Mouse (Mus musculus) left cerebral cortex, postnatal 4 days (tissue): Measurements from ENCODE around the gene Gm5475. TPM values are rescaled to one million over a fixed set of nuclear protein-coding genes. Genes with fewer than 3 reads are reported as not detected.

Source experiments
- DNase-seq: peaks from one replicate; pipeline ENCODE4 v3.0.0-alpha.2; 2022
- intact Hi-C: fragments of 180-260 bp; cut with DNase I; formaldehyde crosslinking; loops from one replicate; pipeline ENCODE4 v1.15.1; 2025
- total RNA-seq, 2 experiments: library from RNA; stranded (reverse); gene quantifications; 2 replicates each; pipeline ENCODE4 v1.2.3; 2021

Gm5475 gene
- total RNA-seq, 2 experiments from 2014 or later: not detected

DNA sequence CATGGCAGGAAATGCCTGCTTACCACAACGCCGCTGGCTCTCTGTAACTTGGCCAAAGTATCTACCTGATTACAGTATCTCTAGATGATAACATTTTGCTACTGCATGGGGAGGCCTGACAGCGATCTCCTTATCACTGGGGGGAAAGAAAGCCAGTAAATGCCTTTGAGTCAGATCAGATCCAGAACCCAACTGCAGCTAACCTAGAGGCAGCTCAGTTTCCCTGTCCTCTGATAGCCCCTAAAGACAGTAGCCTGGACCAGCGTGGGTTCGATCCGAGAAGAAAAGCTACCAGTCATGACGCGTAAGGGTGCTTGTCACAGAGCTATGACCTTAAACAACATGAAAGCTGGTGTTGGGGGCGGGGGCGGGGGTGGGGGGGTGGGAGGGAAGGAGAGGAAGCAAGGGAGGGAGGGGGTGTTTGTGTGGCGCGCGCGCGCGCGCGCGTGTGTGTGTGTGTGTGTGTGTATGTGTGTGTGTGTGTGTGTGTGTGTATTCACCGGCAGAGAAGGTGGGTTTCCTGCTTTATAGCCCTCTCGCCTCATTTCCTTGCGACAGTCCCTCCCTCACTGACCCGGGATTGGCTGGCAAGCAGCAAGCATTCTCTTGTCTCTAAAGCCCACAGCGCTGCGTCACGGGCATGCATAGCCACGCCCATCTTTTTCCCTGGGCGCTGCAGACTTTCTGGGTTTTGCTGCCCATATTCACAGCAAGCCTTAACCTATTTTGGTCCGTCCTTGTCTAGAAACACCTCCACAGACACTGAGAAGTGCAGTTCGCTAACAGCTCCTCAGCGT lies 21.4 kb downstream of the Gm5475 start:
- intact Hi-C loops: no loop called here
- DNase-seq: peak; percentile 88

DNA sequence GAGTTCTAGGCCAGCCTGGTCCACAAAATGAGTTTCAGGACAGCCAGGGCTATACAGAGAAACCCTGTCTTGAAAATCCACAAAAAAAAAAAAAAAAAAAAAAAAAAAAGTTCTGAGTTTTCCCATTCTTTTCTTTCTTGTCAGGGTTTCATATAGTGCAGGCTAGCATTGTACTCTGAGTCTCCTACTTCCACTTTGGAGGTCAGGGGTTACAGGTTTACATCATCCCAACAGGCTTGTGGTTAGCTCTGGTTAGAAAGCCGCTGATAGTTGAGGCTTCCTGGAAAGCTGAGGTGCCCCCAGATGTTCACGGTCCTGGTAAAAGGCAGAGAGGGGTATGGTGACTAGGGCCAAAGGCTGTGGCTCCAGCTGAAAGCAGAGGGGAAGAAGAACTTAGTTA lies 24.9 kb downstream of the Gm5475 start:
- intact Hi-C loops: no loop called here
- no peak for DNase-seq

DNA sequence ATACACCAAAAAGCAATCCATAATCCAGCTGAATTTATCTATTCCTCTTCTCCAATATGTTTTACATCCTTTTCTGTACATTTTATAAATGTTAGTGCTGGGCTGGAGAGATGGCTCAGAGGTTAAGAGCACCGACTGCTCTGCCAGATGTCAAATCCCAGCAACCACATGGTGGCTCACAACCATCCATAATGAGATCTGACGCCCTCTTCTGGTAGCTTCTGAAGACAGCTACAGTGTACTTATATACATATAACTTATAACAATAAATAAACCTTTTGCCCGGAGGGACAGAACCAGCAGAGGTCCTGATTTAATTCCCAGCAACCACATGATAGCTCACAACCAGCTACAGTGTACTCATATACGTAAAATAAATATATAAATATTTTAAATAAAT lies 26.6 kb downstream of the Gm5475 start:
- DNase-seq: no peak
- intact Hi-C loops: no loop called here

DNA sequence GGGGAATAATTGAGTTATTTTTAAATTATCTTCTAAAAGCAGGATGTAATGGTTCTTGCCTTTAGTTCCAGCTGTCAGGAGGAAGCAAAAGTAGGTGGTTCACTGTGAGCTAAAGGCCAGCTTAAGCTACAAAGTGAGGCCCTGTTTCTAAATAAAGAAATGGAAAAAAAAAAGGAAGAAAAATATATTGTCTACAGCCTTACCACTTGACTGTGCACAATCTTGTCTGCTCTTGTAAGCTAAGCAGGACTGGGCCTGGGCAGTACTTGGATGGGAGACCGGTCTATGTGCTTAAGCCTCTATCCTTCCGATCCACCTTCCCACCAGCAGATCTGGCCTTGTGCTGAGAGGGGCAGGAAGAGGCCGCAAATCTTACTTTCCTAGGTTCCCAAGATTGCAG lies 27.5 kb downstream of the Gm5475 start:
- DNase-seq: no peak
- intact Hi-C loops: no loop called here

DNA sequence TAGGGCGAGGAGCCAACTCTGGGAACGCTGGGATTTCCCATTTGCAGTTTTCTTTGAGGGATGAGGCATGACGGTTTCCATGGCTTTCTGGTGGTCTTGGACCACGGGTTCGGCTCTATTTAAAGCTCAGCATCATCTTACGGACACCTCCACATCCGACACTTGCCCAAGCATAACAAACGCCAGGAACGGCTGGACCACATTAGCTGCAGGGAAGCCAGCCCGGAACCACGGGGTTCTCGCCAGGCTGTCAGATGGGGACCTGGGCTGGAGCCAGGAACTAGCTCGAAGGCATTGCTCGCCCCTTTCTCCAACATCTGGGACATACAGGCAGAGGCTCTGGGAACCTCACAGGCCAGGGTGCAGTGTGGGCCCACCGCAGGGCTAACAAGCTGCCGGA lies 29.3 kb downstream of the Gm5475 start:
- DNase-seq: peak; percentile 84
- intact Hi-C loops: no loop called here

DNA sequence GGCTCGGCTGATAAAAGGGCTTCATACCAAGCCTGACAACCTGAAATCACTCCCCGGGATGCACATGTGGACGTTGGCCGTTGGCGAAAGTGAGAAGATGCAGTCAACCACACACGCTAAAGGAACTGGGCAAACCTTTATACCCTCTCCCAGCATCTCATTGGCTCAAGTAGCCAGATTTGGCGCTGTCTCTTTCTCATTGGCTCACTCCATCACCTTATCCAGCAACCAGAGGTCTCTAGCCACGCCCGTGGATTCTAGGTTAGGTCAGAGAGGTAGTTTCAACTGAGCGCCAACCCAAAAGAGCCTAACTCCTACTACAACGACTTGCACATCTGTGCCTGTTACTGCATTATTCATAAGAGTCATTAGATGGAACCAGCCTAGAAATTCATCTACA lies 30.5 kb downstream of the Gm5475 start:
- intact Hi-C loops: no loop called here
- DNase-seq: no peak

DNA sequence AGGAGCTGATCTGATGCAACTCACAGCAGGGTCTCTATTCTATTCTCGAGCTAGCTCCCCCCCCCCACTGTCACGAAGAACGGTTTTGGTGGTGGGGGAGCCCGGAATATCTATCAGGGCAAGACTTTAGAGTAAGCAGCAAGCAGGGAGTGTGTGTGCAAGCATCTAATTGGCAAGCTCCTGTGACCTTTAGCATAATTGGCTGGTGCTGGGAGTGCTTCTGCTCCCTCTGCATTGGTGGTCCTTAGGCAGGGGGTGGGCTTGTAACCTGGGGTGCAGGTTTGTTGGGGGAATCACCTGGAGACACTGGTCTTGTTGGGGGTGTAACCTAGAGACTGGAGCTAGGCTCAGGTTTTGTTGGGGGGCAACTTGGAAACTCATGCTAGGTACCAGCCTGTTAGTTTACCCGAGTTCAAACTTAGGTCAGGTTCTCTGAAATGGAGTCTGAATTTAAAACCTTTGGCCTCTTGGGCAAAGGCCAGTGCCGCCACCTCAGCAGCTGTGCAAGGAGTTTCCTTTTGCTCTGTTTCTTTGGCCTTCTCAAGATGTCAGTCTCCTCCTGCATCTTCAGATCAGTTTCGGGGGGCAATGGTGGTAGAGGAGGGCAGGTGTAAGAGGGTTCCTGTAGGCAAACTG lies 34.5 kb downstream of the Gm5475 start:
- intact Hi-C loops: loop anchor here (5.0 kb wide), 1 partner anchor 194 kb away; no protein-coding TSS in a partner anchor

DNA sequence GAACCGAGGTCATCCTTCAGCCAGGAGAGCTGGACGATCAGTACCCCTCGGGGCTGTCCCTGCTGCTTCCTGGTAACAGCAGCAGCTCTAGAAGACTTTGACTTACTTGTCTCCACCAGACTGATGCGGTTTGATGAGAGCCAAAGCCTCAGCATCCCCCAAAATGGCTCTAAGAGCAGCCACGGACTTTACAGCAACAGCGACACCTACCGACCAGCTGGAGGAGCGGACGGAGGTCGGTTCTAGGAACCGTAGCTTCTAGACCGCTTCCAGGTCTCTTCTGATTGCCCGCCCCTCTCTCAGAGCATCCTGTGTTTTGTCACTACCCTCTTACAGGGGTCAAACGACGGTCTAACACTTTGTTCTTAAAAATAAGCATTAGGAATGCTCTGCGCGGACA lies 35.4 kb downstream of the Gm5475 start:
- peak; percentile 79 for DNase-seq

More for the DNA sequence above, 34.5 kb downstream of the Gm5475 start:
- no peak for DNase-seq

DNA sequence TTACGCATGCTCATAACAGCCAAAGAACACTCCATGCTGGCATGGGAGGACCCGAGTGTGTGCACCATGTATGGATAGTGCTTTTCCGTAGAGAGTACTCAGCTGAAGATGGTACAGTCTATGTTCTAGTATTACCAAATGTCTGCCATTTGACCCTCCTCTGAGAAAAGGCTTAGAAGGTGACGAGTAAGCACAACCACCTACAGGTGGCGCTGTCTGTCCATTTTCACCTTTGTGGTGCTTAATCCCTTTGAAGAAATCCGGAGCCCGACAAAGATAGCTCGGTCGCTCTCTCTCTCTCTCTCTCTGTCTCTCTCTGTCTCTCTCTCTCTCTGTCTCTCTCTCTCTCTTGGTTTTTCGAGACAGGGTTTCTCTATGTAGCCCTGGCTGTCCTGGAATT lies 36.1 kb downstream of the Gm5475 start:
- DNase-seq: peak; percentile 69
- intact Hi-C loops: loop anchor here (5.0 kb wide), 1 partner anchor 196 kb away; no protein-coding TSS in a partner anchor

More for the DNA sequence above, 35.4 kb downstream of the Gm5475 start:
- intact Hi-C loops: loop anchor here (5.0 kb wide), 1 partner anchor 195 kb away; no protein-coding TSS in a partner anchor

DNA sequence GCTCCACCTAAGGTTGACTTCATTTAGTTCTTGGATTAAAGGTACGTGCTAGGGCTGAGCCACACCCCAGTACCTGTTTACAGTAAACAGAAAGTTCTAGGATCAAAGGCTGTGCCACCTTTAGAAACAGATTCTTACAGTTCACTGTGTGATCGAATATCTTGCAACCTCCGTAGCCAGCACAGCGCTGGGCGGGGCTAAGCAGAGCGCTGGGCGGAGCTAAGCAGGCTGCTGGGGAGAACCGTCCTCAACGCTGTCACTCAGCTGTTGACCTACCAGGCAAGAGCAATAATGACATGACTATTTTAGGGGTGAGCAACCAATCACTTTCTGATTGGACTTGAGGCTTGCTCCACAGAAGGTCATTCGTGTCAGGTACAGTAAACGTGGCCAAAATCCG lies 39.0 kb downstream of the Gm5475 start:
- intact Hi-C loops: loop anchor here (10.0 kb wide), 1 partner anchor 436 kb away; no protein-coding TSS in a partner anchor
- no peak for DNase-seq

DNA sequence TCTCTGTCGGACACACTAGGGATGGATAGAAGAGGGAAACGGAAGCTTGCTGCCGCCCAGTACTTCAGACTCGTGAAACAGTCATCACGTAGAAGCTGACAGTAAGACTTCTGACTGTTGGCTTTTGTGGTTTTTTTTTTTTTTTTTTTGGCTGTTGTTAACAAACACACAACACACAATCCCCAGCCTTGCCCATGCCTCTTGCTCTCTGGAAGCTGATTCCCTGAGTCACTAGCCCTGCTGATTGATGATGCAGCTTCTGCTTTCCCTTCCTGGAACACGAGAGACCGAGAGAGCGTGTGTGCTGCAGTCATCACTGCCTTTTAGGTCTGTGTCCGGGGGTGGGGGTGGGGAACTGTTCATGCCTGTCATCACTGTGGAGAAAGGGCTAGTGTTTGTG lies 39.7 kb downstream of the Gm5475 start:
- intact Hi-C loops: loop anchor here (10.0 kb wide), 1 partner anchor 437 kb away; no protein-coding TSS in a partner anchor
- DNase-seq: no peak

DNA sequence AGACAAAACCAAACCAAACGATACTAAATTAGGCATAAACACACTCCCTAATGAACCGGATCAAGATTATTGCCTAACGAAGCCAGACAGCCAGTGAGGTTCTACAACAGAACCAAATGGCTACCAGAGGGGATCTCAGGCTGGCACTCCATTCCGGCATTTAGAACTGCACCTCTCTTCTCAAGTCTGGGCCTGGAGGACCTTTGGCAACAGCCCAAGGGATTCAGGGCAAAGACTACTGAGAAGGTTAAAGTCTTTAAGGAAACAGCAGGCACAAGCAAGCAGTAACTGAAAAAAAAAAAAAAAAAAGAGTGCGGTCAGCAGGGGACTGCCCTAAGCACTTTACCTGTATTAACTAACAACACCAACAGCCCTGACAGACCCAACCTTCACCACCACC lies 40.1 kb downstream of the Gm5475 start:
- intact Hi-C loops: loop anchor here (10.0 kb wide), 1 partner anchor 437 kb away; no protein-coding TSS in a partner anchor
- DNase-seq: no peak

DNA sequence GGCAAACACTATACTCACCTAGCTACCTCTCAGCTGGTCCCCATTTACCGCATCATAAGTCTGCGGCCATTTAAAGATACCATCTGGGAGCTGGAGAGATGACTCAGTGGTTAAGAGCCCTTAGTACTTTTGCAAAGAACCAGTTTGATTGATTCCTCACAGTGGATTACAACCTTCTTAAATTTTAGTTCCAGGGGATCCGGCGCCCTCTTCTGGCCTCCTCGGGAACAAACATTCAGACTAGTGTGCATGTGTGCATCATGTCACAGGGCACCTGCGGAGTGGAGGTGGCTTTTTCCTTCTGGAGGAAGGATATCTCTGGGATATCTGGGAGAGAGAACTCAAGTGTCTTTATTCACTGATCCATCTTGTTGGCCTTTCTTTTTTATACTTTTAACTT lies 41.8 kb downstream of the Gm5475 start:
- intact Hi-C loops: loop anchor here (10.0 kb wide), 1 partner anchor 439 kb away; no protein-coding TSS in a partner anchor
- peak; percentile 78 for DNase-seq

DNA sequence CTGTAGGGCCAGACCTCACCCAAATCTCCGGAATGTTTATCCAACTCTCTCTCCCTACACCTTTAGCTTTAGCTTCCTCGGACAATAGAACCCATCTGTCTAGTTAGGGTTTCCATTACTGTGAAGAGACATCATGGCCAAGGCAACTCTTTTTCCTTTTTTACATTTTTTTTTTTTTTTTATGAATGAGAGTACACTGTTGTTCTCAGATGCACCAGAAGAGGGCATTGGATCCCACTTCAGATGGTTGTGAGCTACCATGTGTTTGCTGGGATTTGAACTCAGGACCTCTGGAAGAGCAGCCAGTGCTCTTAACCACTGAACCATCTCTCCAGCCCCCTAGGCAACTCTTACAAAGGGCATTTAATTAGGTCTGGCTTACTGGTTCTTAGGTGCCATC lies 43.5 kb downstream of the Gm5475 start:
- intact Hi-C loops: loop anchor here (10.0 kb wide), 1 partner anchor 441 kb away; no protein-coding TSS in a partner anchor
- no peak for DNase-seq

DNA sequence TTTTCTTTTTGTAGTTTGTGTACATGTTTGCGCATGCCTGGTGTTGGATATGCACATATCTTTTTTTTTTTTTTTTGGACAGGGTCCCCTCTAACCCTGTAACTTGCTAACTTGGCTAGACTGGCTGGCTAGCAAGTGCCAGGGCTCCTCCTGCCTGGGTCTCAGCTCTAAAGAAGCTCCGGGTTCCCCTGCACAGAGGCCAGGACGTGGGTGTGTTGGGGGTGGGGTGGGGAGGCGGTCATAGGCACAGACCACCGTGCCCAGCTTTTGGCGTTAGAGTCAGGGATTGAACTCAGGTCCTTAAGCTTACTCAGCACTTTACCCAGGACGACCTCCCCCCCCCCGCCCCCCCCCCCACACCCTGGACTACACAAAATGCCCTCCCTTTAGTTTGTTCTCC lies 45.8 kb downstream of the Gm5475 start:
- intact Hi-C loops: loop anchor here (10.0 kb wide), 1 partner anchor 443 kb away; no protein-coding TSS in a partner anchor
- DNase-seq: no peak

DNA sequence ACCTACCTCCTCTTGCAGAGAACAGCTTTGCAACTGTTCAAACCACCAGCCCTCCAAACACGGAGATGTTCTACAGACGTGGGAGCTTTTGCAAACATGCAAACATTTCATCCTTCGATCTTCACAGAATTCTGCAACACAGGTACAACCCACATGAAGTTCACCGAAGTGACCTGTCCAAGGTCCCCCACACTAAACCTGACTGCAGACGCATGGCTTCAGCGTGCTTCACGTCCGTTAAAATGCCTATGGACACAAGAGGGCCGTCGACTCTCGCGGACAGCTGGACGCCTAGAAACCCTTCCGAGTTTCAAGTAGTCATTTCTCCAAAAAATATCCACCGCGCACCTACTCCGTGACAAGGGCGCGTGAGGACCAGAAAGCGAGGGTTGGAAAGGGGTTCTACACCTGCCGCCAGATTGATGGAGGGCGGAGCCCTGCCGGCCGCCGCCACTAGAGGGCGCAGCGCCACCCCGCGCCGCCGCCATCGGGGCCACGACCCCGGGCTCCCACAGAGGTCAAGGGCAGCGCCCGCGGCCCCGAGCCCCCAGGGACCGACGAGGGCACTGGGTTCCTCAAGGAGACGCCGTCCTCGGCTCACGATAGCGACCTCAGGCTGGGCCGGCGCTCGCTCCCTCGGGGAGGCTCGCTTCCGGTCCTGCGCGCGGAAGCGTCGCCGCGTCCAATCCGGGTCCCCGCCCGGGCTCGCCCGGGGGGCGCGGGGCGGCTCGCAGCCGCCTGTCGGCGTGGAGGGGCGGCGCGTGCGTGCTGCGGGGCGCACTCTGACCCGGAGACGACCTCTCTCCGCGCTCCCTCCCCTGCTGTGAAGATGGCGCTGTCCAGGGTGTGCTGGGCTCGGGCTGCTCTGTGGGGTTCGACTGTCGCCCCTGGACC lies 46.6 kb downstream of the Gm5475 start, which contains the start of gene Letmd1:
Letmd1 (plus strand) TSS at position 729 of the 894 bp plus-strand sequence.
- intact Hi-C loops: loop anchor here (10.0 kb wide), 1 partner anchor 444 kb away; no protein-coding TSS in a partner anchor
- DNase-seq: peak; percentile 92

DNA sequence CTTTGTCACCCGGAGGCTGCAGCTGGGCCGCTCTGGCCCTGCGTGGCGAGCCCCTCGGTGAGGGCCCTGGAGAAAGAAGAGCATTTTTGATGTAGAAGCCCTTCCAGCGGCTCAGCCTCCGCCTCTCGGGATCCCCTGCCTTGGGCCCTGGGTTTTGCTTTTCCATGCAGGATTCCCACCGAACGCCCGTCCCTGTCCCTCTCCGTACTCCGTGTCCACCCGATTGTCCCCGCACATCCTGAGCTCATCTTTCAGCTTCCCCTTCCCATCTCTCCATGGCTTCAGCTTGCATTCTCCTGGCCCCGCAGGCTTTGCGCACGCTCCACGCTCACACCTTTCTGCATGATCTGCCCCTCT lies 47.2 kb downstream of the Gm5475 start:
- DNase-seq: no peak

DNA sequence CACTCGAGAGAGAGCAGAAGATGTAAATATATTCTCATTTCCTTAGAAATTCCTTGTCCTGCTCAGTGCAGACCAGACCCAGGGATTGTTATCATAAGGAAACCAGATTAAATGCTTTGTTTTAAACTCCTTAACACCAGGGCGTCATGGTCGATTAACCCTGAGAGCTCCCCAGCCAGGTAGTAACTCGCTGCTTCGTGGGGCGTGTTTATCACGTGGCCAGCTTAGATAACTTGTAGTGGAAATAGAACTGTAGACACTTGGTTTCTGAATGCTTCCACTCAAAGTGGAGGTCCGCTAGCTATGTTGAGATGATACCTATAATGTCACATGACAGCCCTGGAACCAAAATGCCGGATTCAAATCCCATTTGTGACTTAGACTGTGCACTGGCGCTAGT lies 48.1 kb downstream of the Gm5475 start:
- intact Hi-C loops: no loop called here
- DNase-seq: no peak

More for the DNA sequence above, 47.2 kb downstream of the Gm5475 start:
- intact Hi-C loops: loop anchor here (10.0 kb wide), 1 partner anchor 444 kb away; no protein-coding TSS in a partner anchor

DNA sequence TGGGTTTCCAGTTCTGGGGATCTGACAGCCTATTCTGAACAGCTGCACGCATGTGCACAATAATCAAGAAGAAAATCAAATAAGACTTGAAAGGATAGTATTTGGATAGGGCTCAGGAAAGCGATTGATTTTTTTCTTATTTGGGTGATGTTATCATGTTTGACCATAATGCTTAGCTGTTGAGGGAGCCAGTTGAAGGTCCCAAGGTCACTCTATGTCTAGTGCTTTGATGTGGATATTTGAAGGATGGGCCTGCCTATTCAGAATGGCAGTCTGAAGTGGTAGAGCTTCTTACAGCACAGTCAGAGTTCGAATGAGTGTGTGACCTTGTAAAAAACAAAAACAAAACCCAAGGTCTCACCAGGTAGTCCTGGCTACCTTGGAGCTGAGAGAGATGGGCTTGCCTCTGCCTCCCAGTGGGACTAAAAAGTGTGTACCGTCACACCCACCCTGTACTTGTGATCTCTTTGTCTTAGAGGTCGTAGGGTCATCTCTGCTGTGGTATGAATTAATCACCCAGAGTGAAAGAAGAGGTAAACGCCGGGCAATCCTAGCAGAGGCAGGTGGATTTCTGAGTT lies 52.1 kb downstream of the Gm5475 start:
- intact Hi-C loops: no loop called here

More for the DNA sequence above, 52.1 kb downstream of the Gm5475 start:
- DNase-seq: no peak
